Mouse (Mus musculus): ENCODE measurements around the gene Cttnbp2nl. TPM values are rescaled to one million over a fixed set of nuclear protein-coding genes. Genes with fewer than 3 reads are reported as not detected.

Cttnbp2nl gene
- 0.03 and 0.08 TPM in 2 replicates for total RNA-seq (2012; rRNA removed)
- under 1 TPM in 1 of 2 experiments, not detected in 1; 0.49 TPM for polyA plus RNA-seq (2012; ENCODE audit: insufficient read depth in 1 of 2, insufficient read length in 2 of 2, low read depth in 1 of 2, low replicate concordance in 2 of 2, missing spikeins in 1 of 2)

GRCm38 (mm10) chr3:105052937-105053697 lies at the start of gene Cttnbp2nl:
Cttnbp2nl (minus strand) TSS chr3:105053146.
- H3K9ac ChIP-seq (ENCODE audit: control insufficient read depth, low read depth, low read length, poor library complexity, severe bottlenecking) = peak within 1 kb of the TSS; percentile 2; the same call in 1 of the 2 replicates
- no peaks in the 10 kb centered on the region for H3K9me3 ChIP-seq (replicated peaks; ENCODE audit: insufficient read depth, low read length)
- no peak within 1 kb of the TSS for H3K27ac ChIP-seq (ENCODE audit: control insufficient read depth, low read depth, low read length)
- peak; percentile 82 for DNase-seq (ENCODE audit: low read depth, low spot score)
- peak; percentile 19; the same call in 1 of the 2 replicates for TF ChIP-seq NELFE (IDR thresholded peaks at IDR 0.05; ENCODE audit: low read depth, low read length)
- no peak for TF ChIP-seq KAT2A (conservative IDR thresholded peaks at IDR 0.05; ENCODE audit: low read depth, low read length)
- TF ChIP-seq NRF1 (IDR thresholded peaks at IDR 0.05; ENCODE audit: insufficient read depth, low read depth, low read length, poor library complexity, severe bottlenecking) = no peak
- TF ChIP-seq E2F4 (IDR thresholded peaks at IDR 0.05; ENCODE audit: borderline replicate concordance, low read depth, low read length) = no peak
- TF ChIP-seq ZC3H11A (IDR thresholded peaks at IDR 0.05; ENCODE audit: low read depth, low read length) = no peak
- no peak for TF ChIP-seq ZKSCAN1 (IDR thresholded peaks at IDR 0.05; ENCODE audit: low read depth, low read length)
- TF ChIP-seq HCFC1 (IDR thresholded peaks at IDR 0.05; ENCODE audit: low read depth, low read length) = peak; percentile 32; the same call in 1 of the 2 replicates
- TF ChIP-seq USF1 (IDR thresholded peaks at IDR 0.05; ENCODE audit: low read depth, low read length) = no peak
- no peak for TF ChIP-seq GABPA (IDR thresholded peaks at IDR 0.05; ENCODE audit: low read depth, low read length)
- no peak for TF ChIP-seq MEF2A (IDR thresholded peaks at IDR 0.05; ENCODE audit: extremely low read depth, insufficient replicate concordance, low read depth, low read length, poor library complexity, severe bottlenecking)
- no peak for TF ChIP-seq CHD1 (IDR thresholded peaks at IDR 0.05; ENCODE audit: low read depth, low read length)
- TF ChIP-seq POLR2A (IDR thresholded peaks at IDR 0.05; ENCODE audit: control insufficient read depth in 1 of 2, insufficient read depth in 1 of 2, low read depth in 1 of 2, low read length in 2 of 2, poor library complexity in 1 of 2) = peak in 1 of 2 experiments; percentile 39; a peak in 1 of 4 replicates
- TF ChIP-seq ELF1 (IDR thresholded peaks at IDR 0.05; ENCODE audit: low read depth, low read length) = no peak
- TF ChIP-seq TBP (IDR thresholded peaks at IDR 0.05; ENCODE audit: low read depth, low read length) = no peak
- peak within 1 kb of the TSS; percentile 43 to 58 for H3K4me3 ChIP-seq (ENCODE audit: control insufficient read depth in 1 of 2, insufficient read depth in 1 of 2, low read depth in 2 of 2, low read length in 2 of 2)
- no peaks in the 10 kb centered on the region for H3K36me3 ChIP-seq (ENCODE audit: control insufficient read depth in 1 of 2, insufficient read depth in 2 of 2, low read length in 2 of 2)
- peaks cover 0 to 1% of the 10 kb centered on the region in 2 experiments; a peak in 1 of 4 replicates for H3K27me3 ChIP-seq (ENCODE audit: control insufficient read depth in 1 of 2, insufficient read depth in 2 of 2, low read length in 2 of 2)
- H3K79me2 ChIP-seq (ENCODE audit: control insufficient read depth, insufficient read depth, low read length, poor library complexity) = no peaks in the 10 kb centered on the region
- peaks cover 0 to 4% of the 10 kb centered on the region in 2 experiments; a peak in 2 of 4 replicates for H3K4me1 ChIP-seq (ENCODE audit: control insufficient read depth in 1 of 2, insufficient read depth in 2 of 2, low read length in 2 of 2)

GRCm38 (mm10) chr3:105100270-105100589 lies 47.3 kb upstream of the Cttnbp2nl start:
- no peaks in the 10 kb centered on the region; a peak in 1 of 4 replicates for H3K27me3 ChIP-seq (ENCODE audit: control insufficient read depth in 1 of 2, insufficient read depth in 2 of 2, low read length in 2 of 2)
- H3K9ac ChIP-seq (ENCODE audit: control insufficient read depth, low read depth, low read length, poor library complexity, severe bottlenecking) = no peak overlapping the region
- no peaks in the 10 kb centered on the region for H3K9me3 ChIP-seq (replicated peaks; ENCODE audit: insufficient read depth, low read length)
- DNase-seq (ENCODE audit: low read depth, low spot score) = no peak
- H3K36me3 ChIP-seq (ENCODE audit: control insufficient read depth in 1 of 2, insufficient read depth in 2 of 2, low read length in 2 of 2) = no peaks in the 10 kb centered on the region
- no peak overlapping the region for H3K4me3 ChIP-seq (ENCODE audit: control insufficient read depth in 1 of 2, insufficient read depth in 1 of 2, low read depth in 2 of 2, low read length in 2 of 2)
- H3K4me1 ChIP-seq (ENCODE audit: control insufficient read depth in 1 of 2, insufficient read depth in 2 of 2, low read length in 2 of 2) = no peaks in the 10 kb centered on the region
- TF ChIP-seq NRF1 (IDR thresholded peaks at IDR 0.05; ENCODE audit: insufficient read depth, low read depth, low read length, poor library complexity, severe bottlenecking) (no peak), GABPA (IDR thresholded peaks at IDR 0.05; ENCODE audit: low read depth, low read length) (no peak), JUND (IDR thresholded peaks at IDR 0.05; ENCODE audit: low read depth, low read length) (no peak), RCOR1 (IDR thresholded peaks at IDR 0.05; ENCODE audit: low read depth, low read length) (no peak), SMC3 (IDR thresholded peaks at IDR 0.05; ENCODE audit: low read depth, low read length) (no peak), CHD1 (IDR thresholded peaks at IDR 0.05; ENCODE audit: low read depth, low read length) (no peak), POLR2A (IDR thresholded peaks at IDR 0.05; ENCODE audit: control insufficient read depth in 1 of 2, insufficient read depth in 1 of 2, low read depth in 1 of 2, low read length in 2 of 2, poor library complexity in 1 of 2) (no peak), ZNF384 (IDR thresholded peaks at IDR 0.05; ENCODE audit: low read depth, low read length) (no peak)
- H3K27ac ChIP-seq (ENCODE audit: control insufficient read depth, low read depth, low read length) = no peak overlapping the region
- no peaks in the 10 kb centered on the region for H3K79me2 ChIP-seq (ENCODE audit: control insufficient read depth, insufficient read depth, low read length, poor library complexity)
